Mouse (Mus musculus) heart, adult 2 months (tissue): ENCODE results near the gene Trp53.

Source experiments
- CTCF ChIP-seq: fragments of 200-600 bp; IDR thresholded peaks from 2 replicates; pipeline ENCODE4 v1.8.1; 2022; ENCODE audit warnings: antibody characterized with exemption, mild to moderate bottlenecking, moderate library complexity
- EP300 ChIP-seq: fragments of 200-500 bp; IDR thresholded peaks from 2 replicates; pipeline ENCODE4 v1.6.1; 2011; ENCODE audit warnings: low read depth, low read length, control low read depth; ENCODE audit not compliant: insufficient read depth

DNA sequence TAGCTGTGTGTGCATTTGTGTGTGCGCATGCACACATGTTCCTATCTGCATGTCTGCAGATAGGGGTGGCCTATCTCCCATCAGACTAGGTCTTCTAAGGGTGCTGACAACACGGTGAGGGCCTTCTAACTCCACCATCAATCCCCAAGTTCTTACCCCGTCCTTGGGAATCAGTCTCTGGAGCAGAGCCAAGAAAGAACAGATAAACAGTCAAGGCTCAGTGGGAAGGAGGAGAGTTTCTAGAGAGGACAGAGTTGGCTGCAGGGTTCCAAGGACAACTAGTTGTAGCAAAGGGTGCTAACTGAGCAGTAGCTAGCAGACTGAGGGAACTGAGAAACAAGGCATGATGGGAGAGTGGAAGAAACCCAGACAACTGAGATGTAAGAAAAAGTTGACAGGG, 21.6 kb downstream of the Trp53 start:
- TF ChIP-seq CTCF: no peak
- TF ChIP-seq EP300: no peak
